Mouse (Mus musculus): ENCODE measurements around the gene Cntnap1. TPM values are rescaled to one million over a fixed set of nuclear protein-coding genes. Genes with fewer than 3 reads are reported as not detected.

Cntnap1 gene
- polyA plus RNA-seq, 1 experiment, result 0.28 TPM

GRCm38 (mm10) chr11:101146377-101146776 lies 23.9 kb upstream of the Cntnap1 start:
- no peaks in the 10 kb centered on the region for H3K79me3 ChIP-seq (ENCODE audit: low read depth)
- no peaks in the 10 kb centered on the region for H3K36me3 ChIP-seq (ENCODE audit: control insufficient read depth, insufficient read depth)
- no peaks in the 10 kb centered on the region for H3K27me3 ChIP-seq (ENCODE audit: control insufficient read depth, insufficient read depth, insufficient read length)
- H3K4me3 ChIP-seq (ENCODE audit: insufficient read depth, poor library complexity, severe bottlenecking), result no peak overlapping the region
- H3ac ChIP-seq (ENCODE audit: control insufficient read depth, insufficient read length, low read depth), result no peak overlapping the region
- no peak for TF ChIP-seq CEBPB (IDR thresholded peaks at IDR 0.05; ENCODE audit: low read depth)
- TF ChIP-seq FOSL1 (IDR thresholded peaks at IDR 0.05; ENCODE audit: insufficient read depth, low read length, poor library complexity, severe bottlenecking), result no peak
- no peak for TF ChIP-seq MYOD1 (IDR thresholded peaks at IDR 0.05; ENCODE audit: control insufficient read depth, insufficient read length, low read depth)
- no peak for TF ChIP-seq MYOG (IDR thresholded peaks at IDR 0.05; ENCODE audit: control insufficient read depth, extremely low read depth, insufficient read length)
- no peak for TF ChIP-seq CTCF (IDR thresholded peaks at IDR 0.05; ENCODE audit: control insufficient read depth, insufficient read depth, insufficient read length)
- TF ChIP-seq USF1 (IDR thresholded peaks at IDR 0.05; ENCODE audit: low read depth), result no peak
- no peak for TF ChIP-seq MAX (IDR thresholded peaks at IDR 0.05)
- no peaks in the 10 kb centered on the region for H3K79me2 ChIP-seq (ENCODE audit: control insufficient read depth, insufficient read depth)

GRCm38 (mm10) chr11:101148751-101149150 lies 21.6 kb upstream of the Cntnap1 start:
- Histone ChIP-seq H3K79me2 (ENCODE audit: control insufficient read depth, insufficient read depth) (no peaks in the 10 kb centered on the region), H3K27me3 (ENCODE audit: control insufficient read depth, insufficient read depth, insufficient read length) (no peaks in the 10 kb centered on the region), H3ac (ENCODE audit: control insufficient read depth, insufficient read length, low read depth) (no peak overlapping the region), H3K4me3 (ENCODE audit: insufficient read depth, poor library complexity, severe bottlenecking) (no peak overlapping the region), H3K36me3 (ENCODE audit: control insufficient read depth, insufficient read depth) (no peaks in the 10 kb centered on the region), H3K79me3 (ENCODE audit: low read depth) (no peaks in the 10 kb centered on the region)
- TF ChIP-seq MAX (IDR thresholded peaks at IDR 0.05), result no peak
- TF ChIP-seq MYOD1 (IDR thresholded peaks at IDR 0.05; ENCODE audit: control insufficient read depth, insufficient read length, low read depth), result no peak
- no peak for TF ChIP-seq CEBPB (IDR thresholded peaks at IDR 0.05; ENCODE audit: low read depth)
- no peak for TF ChIP-seq CTCF (IDR thresholded peaks at IDR 0.05; ENCODE audit: control insufficient read depth, insufficient read depth, insufficient read length)
- TF ChIP-seq FOSL1 (IDR thresholded peaks at IDR 0.05; ENCODE audit: insufficient read depth, low read length, poor library complexity, severe bottlenecking), result no peak

- Histone ChIP-seq H3ac (ENCODE audit: control insufficient read depth, insufficient read length, low read depth) (no peak overlapping the region), H3K4me3 (ENCODE audit: insufficient read depth, poor library complexity, severe bottlenecking) (no peak overlapping the region), H3K27me3 (ENCODE audit: control insufficient read depth, insufficient read depth, insufficient read length) (no peaks in the 10 kb centered on the region), H3K36me3 (ENCODE audit: control insufficient read depth, insufficient read depth) (no peaks in the 10 kb centered on the region), H3K79me2 (ENCODE audit: control insufficient read depth, insufficient read depth) (no peaks in the 10 kb centered on the region), H3K79me3 (ENCODE audit: low read depth) (no peaks in the 10 kb centered on the region)
- TF ChIP-seq CTCF (IDR thresholded peaks at IDR 0.05; ENCODE audit: control insufficient read depth, insufficient read depth, insufficient read length) (no peak), MYOD1 (IDR thresholded peaks at IDR 0.05; ENCODE audit: control insufficient read depth, insufficient read length, low read depth) (no peak), CEBPB (IDR thresholded peaks at IDR 0.05; ENCODE audit: low read depth) (no peak), USF1 (IDR thresholded peaks at IDR 0.05; ENCODE audit: low read depth) (no peak), MAX (IDR thresholded peaks at IDR 0.05) (no peak), MYOG (IDR thresholded peaks at IDR 0.05; ENCODE audit: control insufficient read depth, extremely low read depth, insufficient read length) (no peak), FOSL1 (IDR thresholded peaks at IDR 0.05; ENCODE audit: insufficient read depth, low read length, poor library complexity, severe bottlenecking) (no peak)
These were observed 20.9 kb upstream of the Cntnap1 start for GRCm38 (mm10) chr11:101149178-101150105.

- H3K27me3 ChIP-seq (ENCODE audit: control insufficient read depth, insufficient read depth, insufficient read length), result no peaks in the 10 kb centered on the region
- H3K4me3 ChIP-seq (ENCODE audit: insufficient read depth, poor library complexity, severe bottlenecking), result no peak overlapping the region
- H3K79me3 ChIP-seq (ENCODE audit: low read depth), result no peaks in the 10 kb centered on the region
- no peaks in the 10 kb centered on the region for H3K79me2 ChIP-seq (ENCODE audit: control insufficient read depth, insufficient read depth)
- H3K36me3 ChIP-seq (ENCODE audit: control insufficient read depth, insufficient read depth), result no peaks in the 10 kb centered on the region
- H3ac ChIP-seq (ENCODE audit: control insufficient read depth, insufficient read length, low read depth), result no peak overlapping the region
- TF ChIP-seq MYOG (IDR thresholded peaks at IDR 0.05; ENCODE audit: control insufficient read depth, extremely low read depth, insufficient read length), result no peak
- TF ChIP-seq MAX (IDR thresholded peaks at IDR 0.05), result no peak
- TF ChIP-seq FOSL1 (IDR thresholded peaks at IDR 0.05; ENCODE audit: insufficient read depth, low read length, poor library complexity, severe bottlenecking), result no peak
- no peak for TF ChIP-seq USF1 (IDR thresholded peaks at IDR 0.05; ENCODE audit: low read depth)
- no peak for TF ChIP-seq MYOD1 (IDR thresholded peaks at IDR 0.05; ENCODE audit: control insufficient read depth, insufficient read length, low read depth)
- no peak for TF ChIP-seq CEBPB (IDR thresholded peaks at IDR 0.05; ENCODE audit: low read depth)
- TF ChIP-seq CTCF (IDR thresholded peaks at IDR 0.05; ENCODE audit: control insufficient read depth, insufficient read depth, insufficient read length), result no peak
These were observed 19.3 kb upstream of the Cntnap1 start for GRCm38 (mm10) chr11:101151063-101151462.

GRCm38 (mm10) chr11:101152825-101153224 lies 17.5 kb upstream of the Cntnap1 start:
- Histone ChIP-seq H3ac (ENCODE audit: control insufficient read depth, insufficient read length, low read depth) (no peak overlapping the region), H3K79me2 (ENCODE audit: control insufficient read depth, insufficient read depth) (no peaks in the 10 kb centered on the region), H3K4me3 (ENCODE audit: insufficient read depth, poor library complexity, severe bottlenecking) (no peak overlapping the region), H3K27me3 (ENCODE audit: control insufficient read depth, insufficient read depth, insufficient read length) (no peaks in the 10 kb centered on the region), H3K36me3 (ENCODE audit: control insufficient read depth, insufficient read depth) (no peaks in the 10 kb centered on the region), H3K79me3 (ENCODE audit: low read depth) (no peaks in the 10 kb centered on the region)
- TF ChIP-seq CTCF (IDR thresholded peaks at IDR 0.05; ENCODE audit: control insufficient read depth, insufficient read depth, insufficient read length) (no peak), MAX (IDR thresholded peaks at IDR 0.05) (no peak), MYOD1 (IDR thresholded peaks at IDR 0.05; ENCODE audit: control insufficient read depth, insufficient read length, low read depth) (no peak), FOSL1 (IDR thresholded peaks at IDR 0.05; ENCODE audit: insufficient read depth, low read length, poor library complexity, severe bottlenecking) (no peak), CEBPB (IDR thresholded peaks at IDR 0.05; ENCODE audit: low read depth) (no peak), USF1 (IDR thresholded peaks at IDR 0.05; ENCODE audit: low read depth) (no peak), MYOG (IDR thresholded peaks at IDR 0.05; ENCODE audit: control insufficient read depth, extremely low read depth, insufficient read length) (no peak)
